Mouse (Mus musculus): ENCODE data around the gene Cdk19.

Cdk19 gene

DNA sequence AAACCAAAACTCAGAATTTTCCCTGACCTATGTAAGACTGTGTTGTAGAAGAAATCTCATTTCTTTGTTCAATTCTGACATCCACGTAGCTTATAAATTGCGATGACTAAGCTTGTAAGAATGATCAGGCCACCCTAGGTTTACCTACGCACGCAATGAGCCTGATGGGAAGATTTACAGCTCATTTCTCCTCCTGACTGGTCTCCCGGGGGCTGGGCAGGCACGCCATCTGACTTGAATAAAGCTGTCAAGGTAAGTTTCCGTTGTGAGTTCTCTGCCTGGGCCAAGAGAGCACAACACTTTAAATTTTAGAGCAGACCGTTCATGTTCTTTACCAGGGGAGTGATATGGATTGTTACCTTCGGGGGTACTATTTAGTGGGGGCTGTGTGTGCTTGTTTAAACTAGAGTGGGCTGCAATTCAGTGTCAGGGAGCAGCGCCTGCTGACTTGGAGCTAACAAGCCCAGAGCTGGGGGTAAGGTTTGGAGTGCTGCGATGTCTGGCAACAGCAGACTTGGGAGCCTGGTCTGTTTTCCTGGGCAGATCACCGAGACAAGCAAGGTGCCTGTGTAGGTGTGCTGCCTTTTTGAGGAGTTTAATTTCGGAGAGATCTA lies at the start of gene Cdk19:
Gene Cdk19, plus strand, starts transcription at position 214 of the 614 bp plus-strand sequence.
- DNase-seq, result no peak

DNA sequence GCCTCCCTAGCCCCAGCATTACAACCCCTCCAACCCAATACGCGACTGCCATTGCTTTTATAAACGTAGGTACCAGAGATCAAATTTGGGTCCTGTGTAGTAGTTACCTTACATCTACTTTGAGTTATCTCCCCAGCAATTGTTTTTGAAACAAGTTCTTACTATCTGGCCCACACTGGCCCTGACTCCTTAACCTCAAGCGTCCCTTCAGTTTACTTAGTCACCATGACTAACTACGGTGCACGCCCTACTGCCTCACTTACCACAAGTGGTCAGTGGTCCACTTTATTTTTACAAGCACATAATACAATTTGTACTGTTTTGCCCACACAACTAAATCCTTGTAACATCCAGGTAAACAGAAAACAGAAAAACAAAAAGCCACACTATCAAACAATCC lies 46.7 kb upstream of the Cdk19 start:
- DNase-seq, result no peak

DNA sequence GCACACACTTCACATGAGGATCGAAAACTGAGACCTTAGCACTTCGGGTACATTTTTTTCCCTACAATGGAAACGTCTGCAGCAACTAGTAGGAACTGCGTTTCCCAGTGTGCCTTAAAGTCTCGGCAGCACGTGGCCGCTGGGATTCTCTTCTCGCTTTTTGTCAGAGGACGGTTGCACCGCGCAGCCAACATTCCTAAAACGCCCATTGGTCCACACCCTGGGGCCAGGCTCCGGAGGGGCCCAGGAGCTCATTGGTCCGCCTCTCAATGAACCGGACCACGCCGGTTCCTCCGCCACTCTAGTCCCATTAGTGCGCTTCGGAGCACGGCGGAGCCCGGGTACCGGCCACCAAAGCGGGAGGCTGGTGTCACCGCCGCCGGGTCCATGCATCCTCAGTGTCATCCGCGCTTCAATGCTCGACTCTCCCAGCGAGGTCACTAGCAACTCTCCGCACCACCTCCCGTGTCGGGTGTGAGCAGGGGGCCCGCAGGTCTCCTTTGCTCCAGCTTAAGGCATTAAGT lies 38.7 kb upstream of the Cdk19 start:
- DNase-seq, result peak in 1 of 2 experiments; percentile 60

DNA sequence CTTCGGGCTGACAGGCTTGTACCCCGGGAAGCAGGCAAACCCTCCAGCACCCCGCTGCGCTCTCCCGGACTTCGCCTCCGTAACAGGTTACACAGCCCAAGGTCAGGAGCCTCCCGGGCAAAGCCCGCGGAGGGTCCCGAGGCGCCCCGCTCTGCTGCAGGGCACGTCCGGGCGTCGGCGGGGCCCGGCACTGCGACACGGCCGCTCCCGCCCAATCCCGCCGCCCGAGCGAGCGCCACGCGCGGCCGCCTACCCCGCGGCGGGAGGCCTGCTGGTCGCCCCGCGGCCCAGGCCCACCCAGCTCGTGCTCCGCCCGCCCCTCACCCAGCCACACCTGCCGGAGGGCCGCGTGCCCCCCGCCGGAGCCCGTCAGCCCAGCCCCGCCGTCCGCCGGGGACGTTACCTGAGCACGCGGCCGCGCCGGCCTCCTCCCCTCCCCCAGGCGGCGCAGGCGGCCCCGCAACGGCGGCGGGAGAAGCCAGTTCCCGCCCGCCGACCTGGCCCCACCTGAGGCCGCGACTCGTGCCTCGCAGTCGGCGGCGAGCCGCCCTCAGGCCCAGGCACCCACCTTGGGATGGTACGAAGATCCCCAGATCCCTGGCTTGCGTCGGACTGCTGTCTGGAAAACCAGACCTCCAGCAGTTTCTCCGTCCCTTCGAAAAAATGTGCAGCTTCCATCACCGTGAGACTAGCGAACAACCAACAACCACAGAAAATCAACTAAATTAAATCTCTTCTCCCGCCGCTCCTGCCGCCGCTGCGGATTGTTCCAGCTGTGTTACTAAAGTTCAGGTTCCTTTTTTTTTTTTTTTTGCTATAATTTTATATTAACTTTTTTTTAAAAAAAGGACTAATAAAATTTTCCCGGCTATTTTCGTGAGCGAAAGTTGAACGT lies 37.9 kb upstream of the Cdk19 start:
- DNase-seq, result peak; percentile 40 to 62

DNA sequence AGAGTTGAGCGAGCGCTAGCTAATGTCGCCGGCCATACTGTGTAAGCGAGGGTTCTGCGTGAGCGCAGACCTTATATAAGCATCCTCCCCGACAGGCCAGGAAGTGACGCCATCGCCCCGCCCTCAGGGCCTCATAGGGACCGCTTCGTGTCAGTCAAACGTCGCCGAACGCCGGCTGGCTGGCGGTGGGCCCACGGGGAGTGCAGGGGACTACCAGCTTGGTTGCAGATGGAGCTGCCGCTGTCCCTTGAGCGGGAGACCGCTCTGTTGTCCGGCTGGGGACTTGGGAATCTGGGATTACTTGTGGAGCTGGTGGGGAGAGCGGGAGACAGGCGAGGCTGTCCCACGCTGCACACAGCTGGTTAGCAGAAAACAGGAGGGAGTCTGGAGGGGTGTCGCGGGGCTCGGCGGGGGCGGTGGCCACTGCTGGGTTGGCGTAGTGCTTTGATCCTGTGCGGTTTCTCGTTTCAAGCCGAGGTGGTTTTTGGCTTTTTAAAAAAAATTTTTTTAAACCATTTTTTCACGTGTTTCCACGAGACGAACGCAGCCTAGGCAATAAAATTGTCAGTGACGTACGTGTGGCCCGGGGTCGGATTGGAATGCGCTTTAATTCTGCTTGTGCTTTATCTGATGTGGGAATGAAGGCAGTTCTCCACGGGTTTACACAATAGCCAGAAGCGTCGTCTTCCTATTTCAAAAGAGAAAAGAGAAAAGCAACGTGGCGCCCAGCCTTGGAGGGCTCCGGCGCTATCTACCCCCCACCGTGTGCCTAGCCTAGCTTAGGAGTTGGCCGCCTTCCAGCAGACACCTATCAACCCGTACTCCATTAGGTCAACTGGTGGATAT lies 37.0 kb upstream of the Cdk19 start, which contains the start of gene Amd1:
Gene Amd1, minus strand, starts transcription at position 47 of the 846 bp plus-strand sequence.
- DNase-seq, result peak; percentile 98 to 99

DNA sequence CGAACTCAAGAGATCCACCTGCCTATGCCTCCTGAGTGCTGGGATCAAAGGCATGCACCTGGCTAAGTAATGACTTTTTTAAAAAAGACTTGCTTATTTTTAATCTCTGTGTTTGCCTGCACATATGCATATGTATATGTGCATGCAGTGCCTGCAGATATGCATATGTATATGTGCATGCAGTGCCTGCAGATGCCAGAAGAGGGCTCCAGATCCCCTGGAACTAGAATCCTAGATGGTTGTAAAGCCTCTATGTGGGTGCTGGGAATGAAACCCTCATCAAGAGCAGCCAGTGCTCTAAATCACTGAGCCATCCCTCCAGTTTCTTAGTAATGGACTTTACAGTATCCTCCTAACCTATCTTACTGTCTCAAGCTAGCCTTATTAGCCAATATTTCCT lies 33.4 kb upstream of the Cdk19 start:
- no peak for DNase-seq

DNA sequence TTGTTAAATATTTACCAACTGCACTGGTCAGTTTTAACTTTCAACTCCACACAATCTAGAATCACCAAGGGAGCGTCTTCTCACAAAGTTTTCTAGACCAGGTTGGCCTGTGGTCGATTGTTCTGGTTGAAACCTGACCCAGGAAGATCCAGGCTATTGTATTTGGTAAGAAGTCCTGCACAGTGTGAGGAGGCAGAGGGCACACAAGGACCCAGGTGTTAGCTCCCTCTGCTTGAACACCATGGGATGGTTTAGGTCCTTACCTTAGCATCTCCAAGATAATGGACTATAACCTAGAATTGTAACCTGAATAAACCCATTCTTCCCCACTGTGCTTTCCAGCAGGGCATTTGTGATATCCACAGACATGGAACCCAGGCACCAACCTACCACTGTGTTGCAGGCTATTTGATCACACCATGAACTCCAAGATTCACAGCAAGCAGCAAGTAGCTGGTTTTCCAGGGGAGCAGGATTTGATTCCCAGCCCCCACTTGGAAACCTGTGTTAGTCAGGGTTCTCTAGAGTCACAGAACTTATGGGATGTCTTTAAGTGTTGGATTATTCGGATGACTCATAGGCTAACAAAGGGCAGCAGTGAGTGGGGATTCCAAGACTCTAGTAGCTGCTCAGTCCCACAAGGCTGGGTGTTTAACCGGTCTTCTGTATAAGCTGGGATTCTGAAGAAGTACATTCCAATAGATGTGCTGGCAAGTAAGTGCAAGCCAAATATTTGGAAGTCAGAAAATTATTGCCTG lies 31.4 kb upstream of the Cdk19 start:
- no peak for DNase-seq

DNA sequence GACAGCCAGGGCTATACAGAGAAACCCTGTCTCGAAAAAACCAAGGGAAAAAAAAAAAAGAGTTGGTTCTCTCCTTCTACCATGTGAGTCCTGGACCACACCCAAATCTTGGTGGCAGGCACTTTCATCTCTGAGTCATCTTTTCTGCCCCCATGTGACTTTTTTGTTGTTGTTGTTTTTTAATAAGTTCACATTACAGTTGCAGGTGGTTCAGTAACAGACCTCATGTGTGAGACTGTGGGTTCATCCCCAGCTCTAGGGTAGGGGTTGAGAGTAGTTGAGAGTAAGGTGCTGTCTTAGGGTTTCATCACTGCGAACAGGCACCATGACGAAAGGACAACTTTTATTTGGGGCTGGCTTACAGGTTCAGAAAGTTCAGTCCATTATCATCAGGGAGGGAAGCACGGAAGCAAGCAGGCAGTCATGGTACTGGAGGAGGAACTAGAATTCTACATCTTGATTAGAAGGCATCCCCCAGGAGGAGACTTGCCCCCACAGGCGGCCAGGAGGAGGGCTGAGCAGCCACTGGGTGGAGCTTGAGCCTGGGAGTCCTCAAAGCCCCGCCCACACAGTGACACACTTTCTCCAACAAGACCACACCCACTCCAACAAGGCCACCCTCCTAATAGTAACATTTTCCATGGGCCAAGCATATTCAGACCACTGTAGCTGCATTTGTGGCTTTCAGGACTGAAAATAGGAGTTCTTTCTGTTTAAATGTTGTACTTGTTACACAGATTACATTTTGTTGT lies 29.3 kb upstream of the Cdk19 start:
- DNase-seq, result peak; percentile 18 to 39

DNA sequence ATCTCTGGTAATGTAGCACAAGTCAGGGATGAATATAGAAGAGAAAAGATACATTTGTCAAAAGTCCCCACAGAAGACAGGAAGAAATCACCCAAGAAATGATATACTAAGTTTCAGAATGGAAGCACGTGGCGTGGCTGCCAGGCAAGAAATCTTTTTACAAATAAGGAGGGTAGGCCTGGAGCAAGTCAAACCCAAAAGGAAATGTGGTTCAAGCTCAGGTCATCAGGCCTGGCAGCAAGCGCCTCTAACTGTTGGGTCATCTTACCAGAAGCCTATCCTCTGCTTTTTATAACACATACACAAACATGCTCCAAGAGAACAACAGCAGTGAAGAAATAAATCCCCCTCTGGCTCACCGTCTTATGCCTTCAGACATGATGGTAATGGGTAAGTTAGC lies 26.6 kb upstream of the Cdk19 start:
- no peak for DNase-seq

DNA sequence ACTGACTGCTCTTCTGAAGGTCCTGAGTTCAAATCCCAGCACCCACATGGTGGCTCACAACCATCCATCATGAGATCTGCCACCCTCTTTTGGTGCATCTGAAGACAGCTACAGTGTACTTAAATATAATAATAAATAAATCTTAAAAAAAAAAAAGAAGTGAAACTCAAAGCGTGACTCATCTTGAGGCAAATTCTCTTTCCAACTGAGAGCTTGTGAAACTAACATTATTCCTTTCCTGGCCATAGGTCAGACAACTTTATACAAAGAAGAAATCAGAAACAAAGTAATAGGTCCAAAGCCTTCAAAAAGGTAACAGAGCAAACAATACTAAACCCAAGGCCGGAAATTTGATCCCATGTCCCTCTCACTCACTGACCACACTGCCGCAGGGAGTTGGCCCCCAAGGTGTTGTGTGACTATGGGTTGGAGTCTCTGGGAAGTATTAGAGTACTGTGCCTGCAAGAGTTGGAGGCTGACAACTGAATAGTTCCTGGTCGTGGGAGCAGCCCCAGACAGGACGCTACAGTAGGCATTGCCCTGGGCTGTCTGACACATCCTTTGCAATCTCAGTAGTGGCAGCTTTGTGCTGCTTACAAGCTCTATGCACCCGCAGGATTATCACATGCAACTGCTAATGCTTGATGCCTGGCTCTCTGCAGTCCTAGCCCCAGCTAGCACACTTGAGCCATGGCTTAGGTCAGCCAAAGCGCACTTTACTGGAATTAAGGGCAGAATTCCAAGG lies 22.4 kb upstream of the Cdk19 start:
- no peak for DNase-seq

DNA sequence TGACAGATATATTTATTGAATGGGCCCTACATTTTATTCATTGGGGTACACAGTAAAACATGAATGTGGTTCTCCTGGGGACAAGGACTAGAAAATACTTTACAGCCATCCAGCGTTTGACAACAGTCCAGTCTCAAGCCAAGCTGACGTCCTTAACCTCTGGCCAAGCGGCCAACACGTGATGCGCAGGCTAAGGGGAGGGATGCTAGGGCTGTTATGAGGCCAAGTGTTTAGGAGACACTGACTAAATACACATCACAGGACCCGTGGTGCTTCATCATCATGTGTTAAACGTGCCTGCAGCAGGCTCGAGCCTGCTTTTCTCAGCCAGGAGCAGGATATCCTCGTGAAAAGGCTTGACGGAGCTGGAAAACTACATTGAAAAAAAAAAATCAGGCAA lies 19.1 kb upstream of the Cdk19 start:
- no peak for DNase-seq

DNA sequence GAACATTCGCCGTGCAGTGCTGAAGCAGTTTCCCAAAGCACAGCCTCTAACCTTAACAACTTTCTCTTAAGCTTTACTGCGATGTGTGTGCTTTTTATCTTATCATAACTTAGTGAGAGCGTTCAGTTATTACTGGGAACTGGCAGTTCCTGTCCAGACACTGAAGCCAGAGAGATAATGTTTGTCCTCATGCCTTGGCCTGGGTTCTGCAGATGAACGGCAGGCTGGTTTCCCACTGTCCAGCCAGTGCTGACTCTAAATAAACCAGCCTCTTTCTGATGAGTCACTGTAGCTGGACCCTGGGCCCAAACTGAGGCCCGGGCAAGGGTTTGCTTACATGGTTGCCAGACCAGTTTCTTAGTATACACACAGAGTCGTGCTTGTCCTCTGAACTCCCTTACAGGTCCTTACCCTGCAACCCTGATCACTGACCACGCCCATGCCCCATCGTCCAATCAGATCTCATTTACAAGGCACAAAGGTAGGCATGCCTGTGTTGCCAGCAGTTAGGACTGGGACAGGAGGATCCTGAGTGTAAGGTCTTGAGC lies 11.3 kb upstream of the Cdk19 start:
- DNase-seq, result no peak

DNA sequence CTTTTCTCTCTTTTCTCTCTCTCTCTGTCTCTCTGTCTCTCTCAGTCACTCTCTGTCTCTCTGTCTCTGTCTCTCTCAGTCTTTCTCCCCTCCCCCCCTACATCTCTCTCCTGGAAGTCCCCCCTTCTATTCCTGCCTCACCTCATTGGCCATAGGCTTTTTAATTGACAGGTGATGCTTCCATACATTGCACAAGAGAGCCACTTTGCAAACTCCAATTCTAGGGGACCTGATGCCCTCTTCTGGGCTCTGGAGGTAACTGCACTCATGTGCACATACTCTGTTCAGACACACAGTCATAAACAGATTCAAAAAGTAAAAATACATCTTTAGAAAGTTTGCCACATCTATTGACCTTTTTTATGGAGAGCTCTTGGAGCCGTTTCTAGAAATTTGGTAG lies 9.1 kb upstream of the Cdk19 start:
- DNase-seq, result no peak

DNA sequence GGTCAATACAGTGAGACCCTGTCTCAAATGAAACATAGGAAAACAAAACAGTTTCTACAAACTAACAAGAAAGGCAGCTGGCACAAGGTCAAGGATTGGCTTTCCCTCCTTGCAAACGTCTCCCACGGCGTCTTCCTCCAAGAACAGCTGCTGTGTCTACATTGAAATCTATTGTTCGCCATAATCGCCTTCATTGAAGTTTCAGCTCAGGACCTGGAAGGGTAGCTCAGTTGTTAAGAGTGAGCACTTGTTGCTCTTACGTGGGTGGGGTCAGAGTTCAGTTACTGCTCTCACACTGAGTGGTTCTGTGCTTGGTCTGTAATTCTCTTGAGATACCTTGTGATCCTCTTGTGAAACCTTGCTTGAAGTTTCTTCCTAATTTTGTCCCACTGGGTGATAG lies 6.5 kb upstream of the Cdk19 start:
- no peak for DNase-seq

DNA sequence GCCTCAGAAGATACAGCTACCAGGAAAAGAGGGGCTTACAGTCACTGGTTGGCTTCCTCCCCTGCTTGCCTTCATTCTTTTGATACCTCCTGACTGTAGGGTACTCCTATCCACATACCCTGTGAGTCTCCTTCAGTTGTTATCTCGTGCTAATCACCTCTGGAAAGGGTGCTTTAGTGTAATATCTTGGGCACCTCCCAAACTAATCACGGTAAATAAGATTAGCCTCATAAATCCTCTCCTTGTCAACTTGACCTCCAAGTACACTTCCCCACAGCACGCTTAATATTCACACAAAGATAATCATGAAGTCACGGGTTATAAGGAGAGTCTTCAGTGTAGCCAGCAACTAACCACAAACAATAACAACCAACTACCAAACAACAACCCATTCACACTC lies 2.7 kb downstream of the Cdk19 start:
- no peak for DNase-seq

DNA sequence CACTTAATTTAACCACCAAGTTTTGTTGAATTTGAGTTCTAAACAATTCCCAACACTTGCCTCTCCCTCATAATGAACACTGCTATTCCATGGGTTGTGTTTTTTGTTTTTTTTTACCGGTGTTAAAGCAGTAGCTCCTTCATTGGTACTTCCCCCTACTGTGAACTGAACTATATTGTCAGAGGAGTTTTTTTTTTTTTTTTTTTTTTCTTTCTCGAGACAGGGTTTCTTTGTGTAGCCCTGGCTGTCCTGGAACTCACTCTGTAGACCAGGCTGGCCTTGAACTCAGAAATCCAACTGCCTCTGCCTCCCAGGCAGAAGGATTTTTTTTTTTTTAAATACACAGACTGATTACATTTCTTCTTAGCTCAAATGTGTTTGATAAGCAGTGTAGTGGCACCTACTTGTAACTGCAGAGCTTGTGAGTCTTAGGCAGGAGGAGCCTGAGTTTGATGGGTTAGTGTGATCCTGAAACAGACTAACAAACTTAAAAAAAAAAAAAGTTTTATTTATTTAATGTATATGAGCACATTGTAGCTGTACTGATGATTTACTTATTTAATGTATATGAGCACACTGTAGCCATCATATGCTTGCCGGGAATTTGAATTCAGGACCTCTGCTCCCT lies 7.5 kb downstream of the Cdk19 start:
- DNase-seq, result no peak

DNA sequence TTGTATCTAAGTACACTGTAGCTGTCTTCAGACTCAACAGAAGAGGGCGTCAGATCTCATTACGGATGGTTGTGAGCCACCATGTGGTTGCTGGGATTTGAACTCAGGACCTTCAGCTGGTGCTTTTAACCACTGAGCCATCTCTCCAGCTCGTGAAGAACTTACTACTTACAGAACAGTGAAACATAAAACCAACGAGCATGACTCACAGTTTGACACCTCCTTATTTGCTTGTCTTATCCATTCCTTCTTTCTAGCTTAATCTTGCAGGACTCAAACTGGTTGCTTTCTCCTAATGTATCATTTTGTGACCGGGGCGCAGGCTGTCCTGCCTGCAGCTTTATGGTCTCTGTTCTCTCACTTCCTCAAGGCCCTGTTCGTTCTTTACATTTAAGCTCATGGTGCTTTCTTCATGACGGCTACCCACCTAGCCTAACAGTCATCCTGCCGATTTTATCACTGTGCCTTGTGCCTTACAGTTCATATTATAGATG lies 8.1 kb downstream of the Cdk19 start:
- no peak for DNase-seq

DNA sequence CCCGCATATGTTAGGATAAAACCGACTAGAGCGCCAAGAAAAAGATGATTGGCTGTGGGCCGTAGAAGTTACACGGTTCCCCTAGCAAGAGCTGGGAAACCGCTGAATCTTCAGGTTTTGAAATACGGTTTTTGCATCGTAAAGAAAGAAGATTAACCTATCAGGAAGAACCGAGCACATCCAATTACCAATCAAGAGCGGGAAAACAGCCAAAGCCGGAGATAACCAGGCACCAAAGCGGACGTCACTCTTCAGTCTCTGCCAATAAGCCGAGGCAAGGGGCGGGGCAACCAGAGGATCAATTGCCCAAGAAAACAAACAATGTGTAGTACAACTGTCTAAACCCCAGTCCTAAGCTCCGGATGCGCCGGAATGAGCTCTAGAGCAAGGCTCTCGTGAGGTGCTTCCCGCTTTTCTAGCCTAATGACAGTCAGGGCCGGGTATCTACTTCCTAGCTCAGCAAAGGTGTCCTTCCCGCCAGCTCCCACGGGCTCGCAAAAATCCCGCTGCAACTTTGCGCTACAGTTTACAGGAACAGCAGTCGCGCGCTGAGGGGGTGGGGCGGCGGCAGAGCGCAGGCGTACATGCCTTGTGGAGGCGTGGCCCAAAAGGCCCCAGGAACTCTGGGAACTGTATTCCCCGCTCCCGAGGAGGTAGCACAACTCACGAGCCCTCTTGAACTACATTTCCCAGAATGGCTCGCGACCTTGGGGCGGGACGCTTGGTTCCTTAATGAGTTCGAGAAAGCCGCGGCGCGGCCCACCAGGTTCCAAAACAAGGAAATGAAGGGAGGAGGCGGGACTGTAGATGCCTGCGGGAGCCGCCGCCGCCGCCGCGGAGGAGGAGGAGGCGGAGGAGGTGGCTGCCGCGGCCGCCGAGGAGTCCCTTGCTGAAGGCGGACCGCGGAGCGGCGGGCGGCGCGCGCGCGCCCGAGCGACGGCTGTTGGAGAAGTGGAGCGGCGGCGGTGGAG lies 9.5 kb downstream of the Cdk19 start:
- peak; percentile 91 to 96 for DNase-seq
